8 mouse cellular contexts compared by ENCODE assay signal in genomic region chr7:74458475-74459221, GRCm38 (mm10).
DNase-seq lines count a peak whose midpoint lies in the region; ATAC-seq and TF ChIP-seq lines count a peak whose summit lies in the region.
"Had no signal": no experiment of that assay in that cellular context is flagged by ENCODE, and none has a peak within 500 bp of the region (broad histone marks: within the 10 kb centered on the region; RNA-seq: fewer than 3 reads in every experiment).

No protein-coding gene starts in this region.

- no peaks in the 10 kb centered on the region for H3K36me3 ChIP-seq in myocyte (ENCODE audit: control insufficient read depth, insufficient read depth)
- H3K36me3 ChIP-seq: neural tube, embryonic 13.5 days had no signal

- no peaks in the 10 kb centered on the region for H3K27me3 ChIP-seq in myocyte (ENCODE audit: control insufficient read depth, insufficient read depth, insufficient read length)
- H3K27me3 ChIP-seq: neural tube, embryonic 13.5 days had no signal

- peak; percentile 19 to 24 for DNase-seq in urinary bladder, adult 18-20 months (ENCODE audit: low spot score in 2 of 2)
- no peak for DNase-seq in urinary bladder, postnatal 25 days (ENCODE audit: low spot score)
- DNase-seq in kidney, adult 8-10 months = peak; percentile 33 to 44
- DNase-seq in spleen, postnatal 10 days (ENCODE audit: low spot score in 2 of 2) = no peak
- no peak for DNase-seq in right cerebral cortex, postnatal 4 days

- peaks cover 13% of the 10 kb centered on the region for H3K79me2 ChIP-seq in myocyte (ENCODE audit: control insufficient read depth, insufficient read depth)

- H3ac ChIP-seq in myocyte (ENCODE audit: control insufficient read depth, insufficient read length) = no peak overlapping the region

- no peak overlapping the region for H3K4me3 ChIP-seq in myocyte
- H3K4me3 ChIP-seq: neural tube, embryonic 13.5 days had no signal

- peak; percentile 67 for ATAC-seq in granulocyte monocyte progenitor cell, adult 5-6 weeks (replicated peaks; ENCODE audit: poor library complexity, severe bottlenecking)

- H3K4me2 ChIP-seq in myocyte (ENCODE audit: low read depth) = peak overlapping the region; percentile 80
- H3K4me2 ChIP-seq: neural tube, embryonic 13.5 days had no signal

- no peak for TF ChIP-seq POLR2A in myocyte (IDR thresholded peaks at IDR 0.05; ENCODE audit: insufficient read length, low read depth)

TF ChIP-seq in myocyte, 11 proteins besides CTCF, POLR2A, EP300 and RAD21:
- TF ChIP-seq E2F4 (IDR thresholded peaks at IDR 0.05; ENCODE audit: insufficient read depth) (no peak), MYOD1 (IDR thresholded peaks at IDR 0.05; ENCODE audit: control insufficient read depth in 1 of 3, insufficient read length in 2 of 3, low read depth in 2 of 3) (peak; percentile 59 to 92 (median 91)), POLR2AphosphoS2 (IDR thresholded peaks at IDR 0.05; ENCODE audit: insufficient read length, low read depth) (no peak), TCF12 (IDR thresholded peaks at IDR 0.05; ENCODE audit: insufficient read depth, poor library complexity, severe bottlenecking) (peak; percentile 85), MYOG (IDR thresholded peaks at IDR 0.05; ENCODE audit: control insufficient read depth in 1 of 3, insufficient read depth in 1 of 3, insufficient read length in 2 of 3, low read depth in 2 of 3) (peak; percentile 60 to 97 (median 94)), TCF3 (IDR thresholded peaks at IDR 0.05; ENCODE audit: insufficient read length, low read depth) (peak; percentile 35), CEBPB (IDR thresholded peaks at IDR 0.05; ENCODE audit: insufficient read depth, poor library complexity, severe bottlenecking) (peak; percentile 76)

Comparison
In these comparisons a context has a peak if more than half of its experiments do, and no peak if none do; other contexts are left out.
1. DNase-seq: peak in urinary bladder, adult 18-20 months (2 of 2) and kidney, adult 8-10 months (2 of 2); none in urinary bladder, postnatal 25 days (single experiment), spleen, postnatal 10 days (0 of 2) and right cerebral cortex, postnatal 4 days (single experiment).